Mouse (Mus musculus) c-Kit-positive CD71-positive TER-119-positive erythroid progenitor cells, embryonic 14.5 days (primary cell): ENCODE measurements around the gene H2-Q1.
"Not testable (repeated sequence)": the region's sequence is repeated elsewhere in the genome, so short reads cannot be mapped to it uniquely, and the experiment has no call there.

Source experiments
- DNase-seq: peaks from one replicate; pipeline ENCODE4 v3.0.0-alpha.2; 2013; ENCODE audit warnings: low spot score

Gene H2-Q1

GRCm38 (mm10) chr17:35342711-35343476 is 22.7 kb downstream of the H2-Q1 start:
- DNase-seq: no peak

- DNase-seq: not testable (repeated sequence)
These were observed 27.5 kb downstream of the H2-Q1 start for GRCm38 (mm10) chr17:35347659-35348058.

- DNase-seq: not testable (repeated sequence)
These were observed 33.1 kb downstream of the H2-Q1 start for GRCm38 (mm10) chr17:35353275-35353674.

- DNase-seq: no peak
These were observed 33.9 kb downstream of the H2-Q1 start for GRCm38 (mm10) chr17:35354071-35354470.

GRCm38 (mm10) chr17:35357086-35357485 is 36.9 kb downstream of the H2-Q1 start:
- DNase-seq: no peak

- DNase-seq: no peak
These were observed 38.7 kb downstream of the H2-Q1 start for GRCm38 (mm10) chr17:35358763-35359469.

GRCm38 (mm10) chr17:35359470-35359862 is 39.3 kb downstream of the H2-Q1 start:
- no peak for DNase-seq
